Mouse (Mus musculus) fibroblast of lung, adult 2 months (primary cell): ENCODE measurements around the gene Kitl.

Experiments
- DNase-seq: peaks from one replicate; pipeline ENCODE4 v3.0.0-alpha.2; 2011; ENCODE audit warnings: low read depth

The Kitl gene

GRCm38 (mm10) chr10:100030385-100030784, 15.0 kb downstream of the Kitl start:
- DNase-seq, result no peak

- no peak for DNase-seq
These were observed 15.6 kb downstream of the Kitl start for GRCm38 (mm10) chr10:100030980-100031516.

GRCm38 (mm10) chr10:100031631-100032030, 16.2 kb downstream of the Kitl start:
- DNase-seq, result no peak

GRCm38 (mm10) chr10:100032566-100032965, 17.1 kb downstream of the Kitl start:
- peak; percentile 51 for DNase-seq

- DNase-seq, result no peak
These were observed 20.6 kb downstream of the Kitl start for GRCm38 (mm10) chr10:100036021-100036420.

- no peak for DNase-seq
These were observed 23.0 kb downstream of the Kitl start for GRCm38 (mm10) chr10:100038342-100038898.

GRCm38 (mm10) chr10:100038994-100039393, 23.6 kb downstream of the Kitl start:
- DNase-seq, result no peak

- DNase-seq, result no peak
These were observed 28.3 kb downstream of the Kitl start for GRCm38 (mm10) chr10:100043748-100044147.

- DNase-seq, result no peak
These were observed 28.7 kb downstream of the Kitl start for GRCm38 (mm10) chr10:100044153-100044552.

GRCm38 (mm10) chr10:100051146-100051783, 35.8 kb downstream of the Kitl start:
- no peak for DNase-seq

- no peak for DNase-seq
These were observed 37.0 kb downstream of the Kitl start for GRCm38 (mm10) chr10:100052404-100052803.

GRCm38 (mm10) chr10:100052911-100053310, 37.5 kb downstream of the Kitl start:
- no peak for DNase-seq

- peak; percentile 64 for DNase-seq
These were observed 38.6 kb downstream of the Kitl start for GRCm38 (mm10) chr10:100054006-100054405.

GRCm38 (mm10) chr10:100055082-100055481, 39.7 kb downstream of the Kitl start:
- DNase-seq, result no peak

- DNase-seq, result no peak
These were observed 41.7 kb downstream of the Kitl start for GRCm38 (mm10) chr10:100057106-100057623.

- peak; percentile 57 for DNase-seq
These were observed 43.9 kb downstream of the Kitl start for GRCm38 (mm10) chr10:100059356-100059755.

GRCm38 (mm10) chr10:100065529-100066301, 50.3 kb downstream of the Kitl start:
- no peak for DNase-seq

- DNase-seq, result no peak
These were observed 50.9 kb downstream of the Kitl start for GRCm38 (mm10) chr10:100066374-100066773.

- no peak for DNase-seq
These were observed 57.2 kb downstream of the Kitl start for GRCm38 (mm10) chr10:100072641-100073040.

GRCm38 (mm10) chr10:100073092-100073491, 57.7 kb downstream of the Kitl start:
- DNase-seq, result no peak

GRCm38 (mm10) chr10:100101115-100101514, 85.7 kb downstream of the Kitl start:
- DNase-seq, result no peak

- DNase-seq, result no peak
These were observed 95.8 kb downstream of the Kitl start for GRCm38 (mm10) chr10:100111209-100111608.

- no peak for DNase-seq
These were observed 100.1 kb downstream of the Kitl start for GRCm38 (mm10) chr10:100115570-100115969.
